Mouse (Mus musculus) liver, embryonic 14.5 days (tissue): ENCODE measurements at regions not wholly inside any gene's neighbourhood (a gene's known extent, or its start where the extent isn't known, plus 50 kb on each side); places are given as distances from the start of the nearest gene placed in this dataset.

ENCODE experiments used
- CTCF ChIP-seq: IDR thresholded peaks from 2 replicates; pipeline ENCODE4 v1.5.1; 2016; ENCODE audit warnings: antibody characterized with exemption, low read depth, control low read depth
- EP300 ChIP-seq: IDR thresholded peaks from 2 replicates; pipeline ENCODE4 v1.6.1; 2016; ENCODE audit warnings: antibody characterized with exemption, low read depth

- no peak for TF ChIP-seq CTCF
- no peak for TF ChIP-seq EP300
Observed at GRCm38 (mm10) chr7:118001881-118002280, 114.1 kb downstream of the Rps15a start.
